Mouse (Mus musculus) myocyte (in vitro differentiated cells): ENCODE measurements around the gene Atg2a. TPM values are rescaled to one million over a fixed set of nuclear protein-coding genes. Genes with fewer than 3 reads are reported as not detected.
A peak's percentile ranks its signal among the peaks of the same experiment; 100 is the strongest.

Experiments used
- H3K27me3 ChIP-seq: one replicate; pipeline ENCODE4 v1.6.1; 2011; ENCODE audit not compliant: control insufficient read depth, insufficient read depth, insufficient read length
- H3K36me3 ChIP-seq: one replicate; pipeline ENCODE4 v1.6.1; 2011; ENCODE audit not compliant: control insufficient read depth, insufficient read depth
- H3K4me2 ChIP-seq: one replicate; pipeline ENCODE4 v1.6.1; 2011; ENCODE audit warnings: low read depth, control low read depth
- H3K4me3 ChIP-seq: one replicate; pipeline ENCODE4 v1.5.1; 2011; ENCODE audit warnings: mild to moderate bottlenecking, control low read depth, moderate library complexity
- H3K79me2 ChIP-seq: one replicate; pipeline ENCODE4 v1.6.1; 2011; ENCODE audit not compliant: control insufficient read depth, insufficient read depth
- H3ac ChIP-seq: one replicate; pipeline ENCODE4 v1.6.1; 2011; ENCODE audit not compliant: control insufficient read depth, insufficient read length
- CEBPB ChIP-seq: IDR thresholded peaks from 2 replicates; pipeline ENCODE4 v1.6.1; 2011; ENCODE audit warnings: mild to moderate bottlenecking, moderate library complexity; ENCODE audit not compliant: poor library complexity, insufficient read depth, severe bottlenecking
- E2F4 ChIP-seq: IDR thresholded peaks from one replicate; pipeline ENCODE4 v1.6.1; 2011; ENCODE audit warnings: mild to moderate bottlenecking, control low read depth, moderate library complexity; ENCODE audit not compliant: insufficient read depth
- MAX ChIP-seq: IDR thresholded peaks from one replicate; pipeline ENCODE4 v1.6.1; 2011; ENCODE audit warnings: low read depth, mild to moderate bottlenecking, control low read depth
- MYOD1 ChIP-seq, 3 experiments: IDR thresholded peaks; one replicate each; pipeline ENCODE4 v1.6.1; 2011; ENCODE audit warnings: control low read depth in 2 of 3, low read depth in 2 of 3, mild to moderate bottlenecking in 2 of 3, moderate library complexity in 1 of 3; ENCODE audit not compliant: insufficient read length in 2 of 3, control insufficient read depth in 1 of 3
- MYOG ChIP-seq, 3 experiments: IDR thresholded peaks; one replicate each; pipeline ENCODE4 v1.6.1; 2011; ENCODE audit warnings: control low read depth in 2 of 3, low read depth in 2 of 3, mild to moderate bottlenecking in 2 of 3; ENCODE audit not compliant: insufficient read length in 2 of 3, control insufficient read depth in 1 of 3, insufficient read depth in 1 of 3
- POLR2A ChIP-seq: IDR thresholded peaks from one replicate; pipeline ENCODE4 v1.6.1; 2011; ENCODE audit warnings: low read depth, mild to moderate bottlenecking, control low read depth, moderate library complexity; ENCODE audit not compliant: insufficient read length
- POLR2AphosphoS2 ChIP-seq: IDR thresholded peaks from one replicate; pipeline ENCODE4 v1.6.1; 2011; ENCODE audit warnings: low read depth, control low read depth; ENCODE audit not compliant: insufficient read length
- REST ChIP-seq: IDR thresholded peaks from one replicate; pipeline ENCODE4 v1.6.1; 2011; ENCODE audit warnings: mild to moderate bottlenecking, control low read depth, moderate library complexity; ENCODE audit not compliant: insufficient read depth, insufficient read length
- SRF ChIP-seq: IDR thresholded peaks from one replicate; pipeline ENCODE4 v1.6.1; 2011; ENCODE audit warnings: low read depth; ENCODE audit not compliant: control insufficient read depth, insufficient read length
- TCF12 ChIP-seq: IDR thresholded peaks from one replicate; pipeline ENCODE4 v1.6.1; 2011; ENCODE audit warnings: mild to moderate bottlenecking, control low read depth; ENCODE audit not compliant: poor library complexity, insufficient read depth, severe bottlenecking
- TCF3 ChIP-seq: IDR thresholded peaks from one replicate; pipeline ENCODE4 v1.6.1; 2011; ENCODE audit warnings: low read depth, control low read depth; ENCODE audit not compliant: insufficient read length
- USF1 ChIP-seq: IDR thresholded peaks from one replicate; pipeline ENCODE4 v1.6.1; 2011; ENCODE audit warnings: low read depth, mild to moderate bottlenecking, control low read depth, moderate library complexity
- polyA plus RNA-seq: library from polyadenylated mRNA; unstranded; fragments of >200 nt; fragmentation: generic; extraction: Trizol; gene quantifications from one replicate; pipeline ENCODE4 v1.2.1, GENCODE M21; 2012; ENCODE audit warnings: missing spikeins

Gene Atg2a
- polyA plus RNA-seq, 1 experiment: 15.2 TPM

GRCm38 (mm10) chr19:6267306-6268169 lies 26.1 kb downstream of the Atg2a start:
- H3K79me2 ChIP-seq: no peaks in the 10 kb centered on the region
- no peaks in the 10 kb centered on the region for H3K27me3 ChIP-seq

DNA sequence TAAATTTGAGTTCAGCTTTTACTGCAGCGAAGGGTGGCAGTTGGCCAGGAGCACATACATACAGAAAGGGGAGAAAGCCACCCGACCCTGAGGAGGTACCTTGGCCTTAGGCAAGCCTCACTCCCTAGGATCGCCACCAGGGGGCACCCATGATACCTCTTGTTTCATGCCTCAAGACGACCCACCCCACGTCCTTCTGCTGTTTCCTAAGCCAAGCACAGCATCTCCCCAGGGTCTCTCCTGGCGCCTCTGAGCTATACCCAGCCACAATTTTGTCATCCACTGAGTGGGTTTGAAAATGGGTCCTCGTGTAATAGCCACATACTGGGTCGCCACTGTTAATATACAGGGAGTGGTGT lies 26.7 kb downstream of the Atg2a start:
- H3K4me3 ChIP-seq: no peak overlapping the region
- no peaks in the 10 kb centered on the region for H3K27me3 ChIP-seq
- H3K4me2 ChIP-seq: peak overlapping the region; percentile 58
- no peaks in the 10 kb centered on the region for H3K36me3 ChIP-seq
- H3ac ChIP-seq: no peak overlapping the region
- no peaks in the 10 kb centered on the region for H3K79me2 ChIP-seq
- TF ChIP-seq E2F4: no peak
- TF ChIP-seq TCF3: no peak
- no peak for TF ChIP-seq MYOD1 (IDR thresholded peaks at IDR 0.05; ENCODE audit: control insufficient read depth in 1 of 3, insufficient read length in 2 of 3, low read depth in 2 of 3)
- no peak for TF ChIP-seq USF1
- TF ChIP-seq CEBPB: no peak
- TF ChIP-seq TCF12: no peak
- TF ChIP-seq POLR2A: no peak
- no peak for TF ChIP-seq REST
- no peak for TF ChIP-seq SRF
- no peak for TF ChIP-seq MYOG (IDR thresholded peaks at IDR 0.05; ENCODE audit: control insufficient read depth in 1 of 3, insufficient read depth in 1 of 3, insufficient read length in 2 of 3, low read depth in 2 of 3)
- no peak for TF ChIP-seq MAX
- no peak for TF ChIP-seq POLR2AphosphoS2

More at GRCm38 (mm10) chr19:6267306-6268169, 26.1 kb downstream of the Atg2a start:
- Histone ChIP-seq H3ac (no peak overlapping the region), H3K36me3 (no peaks in the 10 kb centered on the region), H3K4me2 (peak overlapping the region; percentile 58), H3K4me3 (no peak overlapping the region)
- TF ChIP-seq E2F4 (no peak), MYOD1 (IDR thresholded peaks at IDR 0.05; ENCODE audit: control insufficient read depth in 1 of 3, insufficient read length in 2 of 3, low read depth in 2 of 3) (no peak), CEBPB (no peak), POLR2AphosphoS2 (no peak), SRF (no peak), REST (no peak), POLR2A (no peak), TCF3 (no peak), MAX (no peak), TCF12 (no peak), USF1 (no peak), MYOG (IDR thresholded peaks at IDR 0.05; ENCODE audit: control insufficient read depth in 1 of 3, insufficient read depth in 1 of 3, insufficient read length in 2 of 3, low read depth in 2 of 3) (no peak)

GRCm38 (mm10) chr19:6268670-6269132 lies 27.2 kb downstream of the Atg2a start:
- H3K4me3 ChIP-seq: no peak overlapping the region
- no peak overlapping the region for H3ac ChIP-seq
- H3K27me3 ChIP-seq: no peaks in the 10 kb centered on the region
- TF ChIP-seq REST (no peak), CEBPB (peak; percentile 74), MYOD1 (IDR thresholded peaks at IDR 0.05; ENCODE audit: control insufficient read depth in 1 of 3, insufficient read length in 2 of 3, low read depth in 2 of 3) (peak in 2 of 3 experiments; percentile 10 to 20)
- H3K79me2 ChIP-seq: no peaks in the 10 kb centered on the region
- peak overlapping the region; percentile 58 for H3K4me2 ChIP-seq
- no peaks in the 10 kb centered on the region for H3K36me3 ChIP-seq

- no peak overlapping the region for H3K4me2 ChIP-seq
- no peak overlapping the region for H3K4me3 ChIP-seq
- H3K36me3 ChIP-seq: no peaks in the 10 kb centered on the region
- no peaks in the 10 kb centered on the region for H3K27me3 ChIP-seq
- H3K79me2 ChIP-seq: no peaks in the 10 kb centered on the region
- TF ChIP-seq REST: no peak
- TF ChIP-seq CEBPB: no peak
- TF ChIP-seq POLR2AphosphoS2: no peak
- no peak for TF ChIP-seq E2F4
- TF ChIP-seq TCF3: no peak
- no peak for TF ChIP-seq SRF
- TF ChIP-seq POLR2A: no peak
- no peak for TF ChIP-seq MAX
- no peak for TF ChIP-seq TCF12
- no peak overlapping the region for H3ac ChIP-seq
Observed at GRCm38 (mm10) chr19:6269798-6270475, 28.5 kb downstream of the Atg2a start.

DNA sequence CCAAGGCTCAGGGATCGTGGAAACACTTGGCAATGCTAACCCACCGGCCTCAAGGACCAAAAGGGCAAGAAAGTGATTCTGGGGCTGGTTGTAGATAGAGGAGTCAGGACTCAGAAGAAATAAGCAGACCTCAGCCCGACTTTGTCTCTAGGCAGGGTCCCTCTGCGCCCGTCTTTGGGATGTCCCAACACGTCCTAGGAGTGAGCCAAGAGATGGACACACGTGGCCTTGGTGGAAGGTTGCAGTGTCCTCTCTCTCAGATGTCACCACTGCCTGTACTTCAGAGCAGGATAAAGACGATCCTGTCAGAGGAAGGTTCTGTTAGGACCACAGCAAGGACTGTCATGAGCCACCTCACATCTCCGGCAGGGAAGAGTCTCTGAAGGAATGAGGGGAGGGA lies 29.2 kb downstream of the Atg2a start:
- Histone ChIP-seq H3ac (no peak overlapping the region), H3K4me3 (no peak overlapping the region), H3K79me2 (no peaks in the 10 kb centered on the region), H3K4me2 (no peak overlapping the region), H3K27me3 (no peaks in the 10 kb centered on the region), H3K36me3 (no peaks in the 10 kb centered on the region)
- TF ChIP-seq POLR2A (no peak), TCF12 (no peak), USF1 (no peak), SRF (no peak), POLR2AphosphoS2 (no peak)
